28 mouse cellular contexts compared by ENCODE assay signal in the genomic region with DNA sequence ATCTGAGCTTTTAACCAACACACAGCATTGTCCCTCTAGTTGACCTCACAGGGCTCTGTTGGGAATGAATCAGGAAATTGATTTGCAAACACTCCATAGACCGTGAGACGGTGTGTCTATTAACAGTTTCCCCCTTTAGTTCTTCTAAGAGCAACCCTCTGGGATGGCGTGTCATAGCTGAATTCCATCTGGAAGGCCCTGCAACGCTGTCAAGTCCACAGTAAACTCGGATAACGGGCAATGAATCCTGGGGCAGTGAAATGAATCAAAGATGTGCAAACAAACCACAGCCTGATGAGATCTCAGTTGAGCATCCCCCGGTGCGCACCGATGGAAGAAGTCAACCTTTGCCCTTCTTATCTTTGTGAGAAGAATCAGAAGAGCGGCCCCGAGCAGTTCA.
"Had no signal": no experiment of that assay in that cellular context is flagged by ENCODE, and none has a peak within 500 bp of the region (broad histone marks: within the 10 kb centered on the region; RNA-seq: fewer than 3 reads in every experiment).

No protein-coding gene starts in this region.

- H3K4me2 ChIP-seq: embryonic facial prominence, embryonic 12.5 days; embryonic facial prominence, embryonic 13.5 days; embryonic facial prominence, embryonic 15.5 days; forebrain, embryonic 12.5 days; forebrain, embryonic 13.5 days; forebrain, embryonic 15.5 days had no signal

- DNase-seq: cerebellum, adult 2 months; cerebellum, adult 8-10 months; cerebellum, adult 9-10 months; cerebellum, adult 9-11 months; cerebellum, postnatal 10 days; cerebellum, postnatal 14 days; cerebellum, postnatal 25 days; cerebellum, postnatal 36 days; embryo, embryonic 11 days; forebrain, postnatal 0 days; gastrocnemius, adult 2 months; gastrocnemius, postnatal 10 days; gastrocnemius, postnatal 14 days; gastrocnemius, postnatal 25 days; gastrocnemius, postnatal 36 days; heart, adult 18-20 months; heart, adult 2 months had no signal

- ATAC-seq: forebrain, embryonic 13.5 days; forebrain, embryonic 14.5 days; forebrain, embryonic 15.5 days; forebrain, embryonic 16.5 days; forebrain, postnatal 0 days had no signal

- H3K27me3 ChIP-seq: embryonic facial prominence, embryonic 12.5 days; embryonic facial prominence, embryonic 13.5 days; embryonic facial prominence, embryonic 15.5 days; forebrain, embryonic 12.5 days; forebrain, embryonic 13.5 days; forebrain, embryonic 15.5 days had no signal

- H3K36me3 ChIP-seq: embryonic facial prominence, embryonic 10.5 days; embryonic facial prominence, embryonic 12.5 days; embryonic facial prominence, embryonic 13.5 days; embryonic facial prominence, embryonic 15.5 days; forebrain, embryonic 10.5 days; forebrain, embryonic 12.5 days; forebrain, embryonic 15.5 days had no signal

- H3K9ac ChIP-seq: embryonic facial prominence, embryonic 12.5 days; embryonic facial prominence, embryonic 13.5 days; embryonic facial prominence, embryonic 15.5 days; forebrain, embryonic 12.5 days; forebrain, embryonic 13.5 days; forebrain, embryonic 15.5 days; forebrain, postnatal 0 days had no signal

- H3K4me1 ChIP-seq: forebrain, embryonic 13.5 days; forebrain, embryonic 15.5 days had no signal

- H3K27ac ChIP-seq: embryonic facial prominence, embryonic 10.5 days; embryonic facial prominence, embryonic 12.5 days; embryonic facial prominence, embryonic 13.5 days; embryonic facial prominence, embryonic 15.5 days; forebrain, embryonic 10.5 days; forebrain, embryonic 12.5 days; forebrain, embryonic 13.5 days; forebrain, embryonic 15.5 days; gastrocnemius, adult 2 months; heart, adult 2 months had no signal

- H3K4me3 ChIP-seq: embryonic facial prominence, embryonic 10.5 days; embryonic facial prominence, embryonic 12.5 days; embryonic facial prominence, embryonic 13.5 days; embryonic facial prominence, embryonic 15.5 days; erythroblast, embryonic 14.5 days; forebrain, embryonic 10.5 days; forebrain, embryonic 12.5 days; forebrain, embryonic 13.5 days; forebrain, embryonic 15.5 days; gastrocnemius, adult 2 months; heart, adult 2 months had no signal

- H3K9me3 ChIP-seq: embryonic facial prominence, embryonic 10.5 days; embryonic facial prominence, embryonic 12.5 days; embryonic facial prominence, embryonic 13.5 days; embryonic facial prominence, embryonic 15.5 days; forebrain, embryonic 10.5 days; forebrain, embryonic 12.5 days; forebrain, embryonic 13.5 days; forebrain, embryonic 15.5 days had no signal
